ENCODE assay signal across 21 mouse cellular contexts in genomic region chr5:30127921-30128597, GRCm38 (mm10). TPM values are rescaled to one million over a fixed set of nuclear protein-coding genes. Genes with fewer than 3 reads are reported as not detected.
DNase-seq lines count a peak whose midpoint lies in the region.
"Had no signal": no experiment of that assay in that cellular context is flagged by ENCODE, and none has a peak within 500 bp of the region (broad histone marks: within the 10 kb centered on the region; RNA-seq: fewer than 3 reads in every experiment).

No protein-coding gene starts in this region.

- H3K27ac ChIP-seq in heart, embryonic 10.5 days = no peak overlapping the region
- H3K27ac ChIP-seq: embryonic facial prominence, embryonic 13.5 days; forebrain, embryonic 12.5 days; gastrocnemius, adult 2 months; heart, embryonic 15.5 days; hindbrain, embryonic 15.5 days had no signal

- H3K4me1 ChIP-seq in heart, embryonic 10.5 days = no peaks in the 10 kb centered on the region
- H3K4me1 ChIP-seq: embryonic facial prominence, embryonic 13.5 days; forebrain, embryonic 12.5 days; heart, embryonic 15.5 days; hindbrain, embryonic 15.5 days had no signal

- H3K4me3 ChIP-seq in heart, embryonic 10.5 days = no peak overlapping the region
- H3K4me3 ChIP-seq: embryonic facial prominence, embryonic 13.5 days; forebrain, embryonic 12.5 days; gastrocnemius, adult 2 months; heart, embryonic 15.5 days; hindbrain, embryonic 15.5 days had no signal

- intact Hi-C loops in heart, postnatal 14 days (cut with DNase I) = loop anchor here (5.0 kb wide), 1 partner anchor 64 kb away; no protein-coding TSS in a partner anchor

- no peaks in the 10 kb centered on the region for H3K9me3 ChIP-seq in heart, embryonic 10.5 days
- H3K9me3 ChIP-seq: embryonic facial prominence, embryonic 13.5 days; forebrain, embryonic 12.5 days; heart, embryonic 15.5 days; hindbrain, embryonic 15.5 days had no signal

- H3K36me3 ChIP-seq in heart, embryonic 10.5 days = peaks cover 95% of the 10 kb centered on the region

- peak; percentile 71 for DNase-seq in heart, embryonic 10.5 days (ENCODE audit: low spot score)
- no peak for DNase-seq in heart, postnatal 14 days
- DNase-seq in testis, postnatal 10 days (ENCODE audit: low spot score) = peak; percentile 32
- DNase-seq in testis, postnatal 14 days (ENCODE audit: low spot score) = no peak
- DNase-seq in retina, postnatal 7 days (ENCODE audit: low read depth, low spot score) = peak; percentile 42
- no peak for DNase-seq in gastrocnemius, adult 8-10 months (ENCODE audit: low spot score in 2 of 2)
- DNase-seq: adrenal gland, adult 2 months; adrenal gland, postnatal 25 days; cerebellum, adult 11-12 months; cerebellum, adult 9-10 months; cerebellum, postnatal 36 days; gastrocnemius, adult 2 months; gastrocnemius, postnatal 36 days; heart, postnatal 36 days had no signal

- WGBS in heart, embryonic 10.5 days = 89% methylated on average over 13 of the region's 13 CpGs

- H3K27me3 ChIP-seq in heart, embryonic 10.5 days (ENCODE audit: insufficient read depth, poor library complexity, severe bottlenecking) = no peaks in the 10 kb centered on the region
- H3K27me3 ChIP-seq: CH12.LX; embryonic facial prominence, embryonic 13.5 days; forebrain, embryonic 12.5 days; heart, embryonic 15.5 days; hindbrain, embryonic 15.5 days had no signal

RNA-seq across cellular contexts. Expression of gene 3110082J24Rik, which starts 22.2 kb away (rescaled TPM):
- polyA plus RNA-seq in heart, embryonic 10.5 days (2016; fragmentation: Nextera tagmentation; extraction: Ambion mirVana) = 0.18 TPM in 1 of 2 replicates, not detected in the other
- not detected for total RNA-seq in heart, postnatal 14 days (2021)
- total RNA-seq in gastrocnemius, adult 8-10 months (2022) = not detected
- total RNA-seq: adrenal gland, adult 2 months; adrenal gland, postnatal 25 days; CH12.LX; gastrocnemius, adult 2 months; gastrocnemius, postnatal 36 days; heart, adult 18-20 months; heart, postnatal 36 days had no signal
- polyA plus RNA-seq: adrenal gland, adult 2 months; embryonic facial prominence, embryonic 13.5 days; heart, embryonic 11.5 days; heart, embryonic 15.5 days had no signal

RNA-seq across cellular contexts. Expression of gene Garem2, which starts 23.1 kb away (rescaled TPM):
- 0.27 and 0.39 TPM in 2 replicates for polyA plus RNA-seq in heart, embryonic 10.5 days (2016; fragmentation: Nextera tagmentation; extraction: Ambion mirVana)
- under 1 TPM; 0.17 to 0.19 TPM for total RNA-seq in heart, postnatal 14 days (2021)
- not detected for total RNA-seq in gastrocnemius, adult 8-10 months (2022)
- total RNA-seq: gastrocnemius, adult 2 months; gastrocnemius, postnatal 36 days had no signal

RNA-seq across cellular contexts. Expression of gene Hadha, which starts 26.9 kb away (rescaled TPM):
- polyA plus RNA-seq in heart, embryonic 10.5 days (2016; fragmentation: Nextera tagmentation; extraction: Ambion mirVana) = 136 and 210 TPM in 2 replicates
- total RNA-seq in heart, postnatal 14 days (2021) = 1,000 to 10,000 TPM; 1,294 to 1,315 TPM
- total RNA-seq in gastrocnemius, adult 8-10 months (2022) = 100 to 1,000 TPM; 282 to 349 (median 303) TPM

RNA-seq across cellular contexts. Expression of gene Hadhb, which starts 27.0 kb away (rescaled TPM):
- 207 and 288 TPM in 2 replicates for polyA plus RNA-seq in heart, embryonic 10.5 days (2016; fragmentation: Nextera tagmentation; extraction: Ambion mirVana)
- 1,000 to 10,000 TPM; 1,750 to 1,828 TPM for total RNA-seq in heart, postnatal 14 days (2021)
- 100 to 1,000 TPM; 363 to 499 (median 389) TPM for total RNA-seq in gastrocnemius, adult 8-10 months (2022)

RNA-seq across cellular contexts. Expression of gene Tyms, which starts 54.6 kb away (rescaled TPM):
- 184 and 286 TPM in 2 replicates for polyA plus RNA-seq in heart, embryonic 10.5 days (2016; fragmentation: Nextera tagmentation; extraction: Ambion mirVana)
- 10 to 100 TPM; 11.6 to 13.9 TPM for total RNA-seq in heart, postnatal 14 days (2021)
- total RNA-seq in gastrocnemius, adult 8-10 months (2022) = 1 to 10 TPM in 1 of 4 experiments, under 1 TPM in 3; 0.51 to 1.0 (median 0.71) TPM

Comparison
In these comparisons a context has a peak if more than half of its experiments do, and no peak if none do; other contexts are left out.
1. DNase-seq: peak in heart, embryonic 10.5 days (single experiment), testis, postnatal 10 days (single experiment) and retina, postnatal 7 days (single experiment); none in heart, postnatal 14 days (0 of 2), testis, postnatal 14 days (single experiment) and gastrocnemius, adult 8-10 months (0 of 2).